Mouse (Mus musculus) CH12.LX (cell line): Measurements from ENCODE around the gene Gm10638.

Experiments
- CHD1 ChIP-seq: IDR thresholded peaks from 2 replicates; pipeline ENCODE4 v1.6.1; 2012; ENCODE audit warnings: low read depth, low read length, improper control_type of control experiment, inconsistent platforms
- CHD2 ChIP-seq: IDR thresholded peaks from 2 replicates; pipeline ENCODE4 v1.6.1; 2011; ENCODE audit warnings: low read length, improper control_type of control experiment
- CTCF ChIP-seq, 2 experiments: IDR thresholded peaks in 1 of 2; conservative IDR thresholded peaks in 1 of 2; 2 replicates each; pipeline ENCODE4 v1.5.1; 2011 to 2012; ENCODE audit warnings: low read depth in 2 of 2, low read length in 2 of 2, improper control_type of control experiment in 1 of 2, inconsistent platforms in 1 of 2, mild to moderate bottlenecking in 1 of 2, moderate library complexity in 1 of 2
- EP300 ChIP-seq: IDR thresholded peaks from 2 replicates; pipeline ENCODE4 v1.6.1; 2011; ENCODE audit warnings: low read length, improper control_type of control experiment
- MAX ChIP-seq: IDR thresholded peaks from 2 replicates; pipeline ENCODE4 v1.6.1; 2011; ENCODE audit warnings: low read length, improper control_type of control experiment
- MAZ ChIP-seq: IDR thresholded peaks from 2 replicates; pipeline ENCODE4 v1.6.1; 2012; ENCODE audit warnings: low read depth, mild to moderate bottlenecking, inconsistent platforms, low read length, improper control_type of control experiment, moderate library complexity
- MYC ChIP-seq: IDR thresholded peaks from 2 replicates; pipeline ENCODE4 v1.6.1; 2011; ENCODE audit warnings: low read depth, mild to moderate bottlenecking, improper control_type of control experiment, low read length
- NRF1 ChIP-seq: IDR thresholded peaks from 2 replicates; pipeline ENCODE4 v1.6.1; 2014; ENCODE audit warnings: low read depth, mild to moderate bottlenecking, inconsistent platforms, low read length, improper control_type of control experiment, moderate library complexity
- POLR2A ChIP-seq: IDR thresholded peaks from 2 replicates; pipeline ENCODE4 v1.6.1; 2011; ENCODE audit warnings: low read depth, mild to moderate bottlenecking, improper control_type of control experiment, low read length
- SIN3A ChIP-seq: IDR thresholded peaks from 2 replicates; pipeline ENCODE4 v1.6.1; 2012; ENCODE audit warnings: low read length, improper control_type of control experiment, inconsistent platforms
- UBTF ChIP-seq: IDR thresholded peaks from 2 replicates; pipeline ENCODE4 v1.6.1; 2012; ENCODE audit warnings: low read depth, mild to moderate bottlenecking, inconsistent platforms, low read length, improper control_type of control experiment, moderate library complexity
- USF1 ChIP-seq: IDR thresholded peaks from 2 replicates; pipeline ENCODE4 v1.6.1; 2014; ENCODE audit warnings: low read depth, mild to moderate bottlenecking, inconsistent platforms, low read length, improper control_type of control experiment
- ZC3H11A ChIP-seq: IDR thresholded peaks from 2 replicates; pipeline ENCODE4 v1.6.1; 2012; ENCODE audit warnings: low read depth, mild to moderate bottlenecking, inconsistent platforms, low read length, improper control_type of control experiment
- ZMIZ1 ChIP-seq: IDR thresholded peaks from 2 replicates; pipeline ENCODE4 v1.6.1; 2012; ENCODE audit warnings: low read depth, mild to moderate bottlenecking, inconsistent platforms, low read length, improper control_type of control experiment

DNA sequence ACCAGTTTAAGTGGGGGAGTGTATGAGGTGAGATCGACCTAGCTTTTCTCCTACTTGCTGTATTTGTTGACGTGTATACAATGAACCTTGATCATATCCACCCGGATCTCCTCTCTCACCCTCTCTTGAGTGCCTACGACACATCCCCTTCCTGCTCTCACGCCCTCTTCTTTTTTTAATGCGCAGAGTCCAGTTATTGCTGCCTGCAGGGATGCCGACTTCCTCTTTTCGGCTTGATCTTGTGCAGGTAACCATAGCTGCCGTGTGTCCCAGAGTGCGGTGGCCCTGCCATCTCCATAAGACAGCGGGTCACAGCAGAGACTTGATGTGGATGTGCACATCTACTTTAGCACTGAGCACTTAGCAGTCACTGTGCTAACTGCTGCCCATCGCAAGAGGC is 46.0 kb upstream of the Gm10638 start:
- no peak for TF ChIP-seq CTCF (conservative IDR thresholded peaks at IDR 0.05 in 1 of 2, IDR thresholded peaks at IDR 0.05 in 1 of 2; ENCODE audit: low read depth in 2 of 2, low read length in 2 of 2)
- no peak for TF ChIP-seq CHD2
- no peak for TF ChIP-seq UBTF
- no peak for TF ChIP-seq EP300
- TF ChIP-seq MYC = no peak
- no peak for TF ChIP-seq USF1
- TF ChIP-seq ZMIZ1 = no peak
- no peak for TF ChIP-seq SIN3A
- TF ChIP-seq ZC3H11A = no peak
- TF ChIP-seq MAX = no peak
- no peak for TF ChIP-seq NRF1
- TF ChIP-seq CHD1 = no peak
- TF ChIP-seq POLR2A = no peak
- TF ChIP-seq MAZ = no peak
